Mouse (Mus musculus): ENCODE measurements around the gene Mgat5.

The Mgat5 gene

DNA sequence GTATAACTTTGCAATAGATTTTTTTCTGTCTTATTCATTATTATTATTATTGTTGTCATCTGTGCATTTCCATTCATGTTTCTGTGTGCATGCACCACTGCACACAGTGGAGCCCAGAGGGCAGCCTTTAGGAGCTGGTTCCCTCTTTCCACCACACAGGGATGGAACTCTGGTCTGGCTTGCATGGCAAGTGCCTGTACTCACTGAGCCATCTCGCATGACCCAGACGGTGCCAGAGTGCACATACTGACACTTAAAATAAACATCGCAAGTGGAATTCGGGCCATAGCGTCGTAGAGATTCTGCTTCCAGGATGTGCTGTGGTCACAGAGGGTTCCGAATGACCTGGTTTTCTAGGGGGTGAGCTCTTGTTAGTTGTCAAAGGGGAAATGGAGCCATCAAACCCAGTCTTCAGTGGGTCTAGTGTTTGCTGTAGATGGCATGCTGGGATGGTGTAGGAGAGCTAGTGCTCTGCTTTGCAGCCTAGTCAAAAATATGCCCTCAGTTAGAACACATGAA is 103.5 kb downstream of the Mgat5 start:
- no peak for DNase-seq (ENCODE audit: low spot score)

- DNase-seq (ENCODE audit: low spot score): no peak
Measured at GRCm38 (mm10) chr1:127308989-127309701, 104.3 kb downstream of the Mgat5 start.

- no peak for DNase-seq (ENCODE audit: low spot score)
Measured at GRCm38 (mm10) chr1:127310011-127310410, 105.2 kb downstream of the Mgat5 start.

GRCm38 (mm10) chr1:127310703-127311102 is 105.9 kb downstream of the Mgat5 start:
- no peak for DNase-seq (ENCODE audit: low spot score)

GRCm38 (mm10) chr1:127313652-127314350 is 109.0 kb downstream of the Mgat5 start:
- no peak for DNase-seq (ENCODE audit: low spot score)

- no peak for DNase-seq (ENCODE audit: low spot score)
Measured at GRCm38 (mm10) chr1:127315763-127316627, 111.2 kb downstream of the Mgat5 start.

DNA sequence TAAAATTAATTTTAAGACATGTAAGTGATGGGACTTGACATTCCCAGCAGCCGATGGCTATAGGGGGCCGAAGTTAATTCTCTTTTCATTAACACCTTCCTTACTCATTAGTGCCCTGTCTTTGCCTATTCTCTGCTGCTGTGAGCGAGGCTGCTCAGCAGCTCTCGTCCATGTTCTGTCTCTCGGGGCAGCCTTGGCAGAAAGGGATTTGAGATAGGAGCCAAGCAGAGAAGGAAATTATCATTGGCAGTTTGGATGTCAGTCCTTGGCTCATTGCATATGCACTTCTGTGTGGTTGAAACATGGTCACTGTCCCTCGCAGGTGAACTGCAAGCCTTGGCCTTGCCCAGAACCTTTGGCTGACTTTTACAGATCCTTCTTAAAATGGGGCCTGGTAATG is 111.8 kb downstream of the Mgat5 start:
- no peak for DNase-seq (ENCODE audit: low spot score)

DNA sequence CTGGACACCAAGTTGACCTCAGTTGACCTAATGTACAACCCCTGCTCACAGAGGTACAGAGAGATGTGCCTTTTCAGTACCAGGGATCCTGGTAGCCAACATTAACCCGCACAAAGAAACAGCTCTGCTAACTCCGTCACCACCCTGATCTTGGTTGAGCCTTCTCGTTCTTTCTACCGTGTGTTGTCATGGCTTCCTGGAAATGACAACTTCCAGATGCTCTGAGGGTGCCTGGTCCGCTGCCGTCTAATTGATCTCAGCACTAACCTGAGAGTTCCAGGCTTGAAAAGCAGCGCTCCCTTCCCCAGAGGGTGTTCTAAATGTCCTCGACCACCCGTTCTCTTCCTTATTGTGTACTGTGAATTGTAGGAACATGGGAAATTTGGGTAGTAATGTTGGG is 112.7 kb downstream of the Mgat5 start:
- no peak for DNase-seq (ENCODE audit: low spot score)

DNA sequence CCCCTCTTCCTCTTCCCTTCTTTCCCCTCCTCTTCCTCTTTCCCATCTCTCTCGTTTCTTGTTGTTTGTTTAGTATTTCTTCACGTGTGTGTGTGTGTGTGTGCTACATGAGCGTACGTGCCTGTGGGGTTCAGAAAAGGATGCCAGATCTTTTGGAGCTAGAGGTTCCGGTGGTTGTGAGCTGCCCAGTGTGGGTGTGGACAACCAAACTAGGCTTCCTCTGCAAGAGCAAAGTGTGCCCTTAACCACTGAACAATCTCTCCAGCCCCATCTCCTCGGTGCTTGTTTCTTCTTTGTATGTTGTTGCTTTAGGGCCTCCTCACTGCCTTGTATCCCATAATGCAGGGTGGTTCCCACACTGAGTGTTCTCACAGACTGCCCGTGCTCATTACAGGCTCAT is 113.7 kb downstream of the Mgat5 start:
- no peak for DNase-seq (ENCODE audit: low spot score)

GRCm38 (mm10) chr1:127319768-127320167 is 115.0 kb downstream of the Mgat5 start:
- no peak for DNase-seq (ENCODE audit: low spot score)

DNA sequence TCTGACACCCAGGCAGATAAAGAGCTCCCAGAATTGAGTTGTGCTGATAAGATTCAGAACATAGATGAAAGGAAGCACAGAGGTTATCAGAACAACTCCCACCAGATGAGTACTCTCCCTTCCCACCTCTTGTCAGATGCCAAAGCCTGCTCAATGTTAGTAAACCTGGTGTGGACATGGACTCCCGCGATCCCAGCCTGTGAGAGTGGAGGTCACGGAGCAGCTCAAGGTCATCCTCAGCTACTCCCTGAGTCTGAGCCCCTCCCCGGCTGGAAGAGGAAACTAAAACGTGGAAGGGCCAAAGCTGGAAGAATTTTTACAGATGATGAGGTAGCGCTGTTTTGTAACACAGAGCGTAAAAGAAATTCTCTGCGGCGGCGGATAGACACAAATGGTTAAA is 116.1 kb downstream of the Mgat5 start:
- no peak for DNase-seq (ENCODE audit: low spot score)

DNA sequence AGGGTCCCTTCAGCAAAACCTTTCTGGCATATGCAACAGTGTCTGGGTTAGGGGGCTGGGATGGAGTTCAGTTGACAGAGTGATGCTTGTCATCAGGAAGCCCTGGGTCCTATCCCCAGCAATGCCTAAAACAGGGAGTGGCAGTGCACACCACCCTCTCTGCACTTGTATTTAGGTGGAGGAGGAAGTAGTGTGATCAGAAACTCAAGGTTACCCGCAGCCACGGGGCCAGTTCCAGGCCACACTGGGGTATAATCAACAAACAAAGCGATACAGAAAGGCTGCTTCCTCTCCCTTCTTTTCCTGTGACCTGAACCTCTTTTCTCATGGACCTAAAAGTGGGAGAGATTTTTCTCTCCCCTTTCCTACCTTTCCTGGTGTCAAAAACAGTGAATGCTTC is 116.8 kb downstream of the Mgat5 start:
- no peak for DNase-seq (ENCODE audit: low spot score)

GRCm38 (mm10) chr1:127322169-127322805 is 117.5 kb downstream of the Mgat5 start:
- no peak for DNase-seq (ENCODE audit: low spot score)

DNA sequence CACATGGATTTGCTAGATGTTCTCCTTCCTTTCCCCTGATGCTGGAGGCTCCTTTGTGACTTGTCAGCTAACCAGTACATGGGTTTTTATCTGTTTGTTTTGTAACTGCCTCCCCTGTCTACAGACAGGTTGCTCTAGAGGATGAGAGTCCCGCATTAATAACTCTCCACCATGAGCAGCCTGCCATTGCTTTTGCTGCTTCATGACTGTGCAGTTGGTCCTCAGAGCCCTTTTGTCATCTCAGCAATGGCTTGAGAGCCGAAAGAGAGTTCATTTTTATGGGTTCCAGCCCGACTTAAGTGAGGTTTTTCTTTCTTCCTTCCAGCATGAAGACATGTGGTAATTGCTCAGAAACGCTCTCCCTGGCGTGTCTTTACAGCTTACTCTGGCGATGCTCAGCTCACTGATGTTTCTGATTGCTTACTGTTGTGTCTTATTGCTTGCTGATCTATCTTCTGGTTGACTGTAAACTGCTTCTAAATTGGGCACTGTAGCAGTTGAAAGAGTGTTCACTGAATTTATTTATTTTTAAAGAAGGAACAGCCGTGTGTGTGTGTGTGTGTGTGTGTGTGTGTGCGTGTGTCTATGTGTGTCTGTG is 120.9 kb downstream of the Mgat5 start:
- DNase-seq (ENCODE audit: low spot score): no peak

- no peak for DNase-seq (ENCODE audit: low spot score)
Measured at GRCm38 (mm10) chr1:127327773-127328172, 123.0 kb downstream of the Mgat5 start.

GRCm38 (mm10) chr1:127328354-127328875 is 123.6 kb downstream of the Mgat5 start:
- DNase-seq (ENCODE audit: low spot score): no peak

DNA sequence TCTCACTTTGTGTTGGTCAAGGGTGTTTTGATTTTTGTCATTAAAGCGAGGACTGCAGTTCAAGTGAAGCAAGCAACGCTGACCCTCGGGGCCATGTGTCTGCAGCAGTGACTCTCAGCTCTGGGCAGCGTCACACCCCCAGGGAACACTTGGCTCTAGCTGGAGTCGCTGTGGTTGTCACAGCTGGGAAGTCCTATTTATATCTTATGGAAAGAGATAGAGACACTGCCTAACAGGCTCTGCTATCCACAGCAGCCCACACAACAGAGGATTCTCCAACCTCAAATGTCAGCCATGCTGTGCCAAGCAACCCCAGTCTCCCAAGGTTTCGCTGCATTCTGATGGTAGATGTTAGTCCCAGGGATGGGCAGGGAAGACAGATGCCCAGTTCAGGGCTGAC is 125.0 kb downstream of the Mgat5 start:
- DNase-seq (ENCODE audit: low spot score): no peak

- no peak for DNase-seq (ENCODE audit: low spot score)
Measured at GRCm38 (mm10) chr1:127337740-127338139, 132.9 kb downstream of the Mgat5 start.

- DNase-seq (ENCODE audit: low spot score): no peak
Measured at GRCm38 (mm10) chr1:127338833-127339487, 134.1 kb downstream of the Mgat5 start.

DNA sequence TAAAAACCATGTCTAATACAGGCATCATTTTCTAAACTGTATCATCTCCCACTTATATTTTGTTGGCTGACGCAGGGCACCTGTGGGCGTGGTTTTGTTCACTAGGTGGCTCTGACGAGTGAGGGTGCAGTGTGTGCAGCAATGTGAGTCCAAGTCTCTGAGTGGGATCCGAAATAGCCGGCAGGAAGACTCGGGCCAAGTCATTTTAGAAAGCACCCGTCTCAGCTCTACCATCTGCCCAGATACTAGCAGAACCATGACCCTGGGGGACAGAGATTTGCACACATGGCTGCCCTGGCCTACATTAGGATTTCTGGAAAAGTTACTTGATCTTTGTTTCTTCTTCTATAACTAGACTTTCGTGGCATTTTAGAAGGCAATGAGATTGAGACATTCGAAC is 135.5 kb downstream of the Mgat5 start:
- DNase-seq (ENCODE audit: low spot score): no peak

DNA sequence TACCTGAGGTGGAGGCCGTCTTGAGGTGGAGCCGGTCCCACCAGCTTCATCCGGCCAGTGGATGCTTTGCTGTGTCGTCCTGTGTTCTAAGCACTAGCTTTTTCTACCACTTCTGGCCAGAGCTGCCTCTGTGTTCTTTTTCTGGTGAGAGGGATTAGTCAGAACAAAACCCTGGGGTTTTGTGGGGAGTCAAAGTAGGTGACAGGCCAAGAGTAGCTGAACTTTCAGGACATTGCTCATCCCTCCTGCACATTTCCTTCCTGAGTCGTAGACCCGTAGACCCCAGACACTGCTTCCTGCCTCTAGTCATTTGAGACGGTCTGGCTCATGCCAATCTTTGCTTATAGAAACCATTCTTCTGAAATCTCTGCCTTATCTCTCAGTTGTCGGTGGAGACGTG is 140.1 kb downstream of the Mgat5 start:
- DNase-seq (ENCODE audit: low spot score): no peak

Data from retina, embryonic 14.5 days (tissue).